Mouse (Mus musculus) adrenal gland, adult 8-10 months (tissue): ENCODE data around the gene Vwa5b1. TPM values are rescaled to one million over a fixed set of nuclear protein-coding genes. Genes with fewer than 3 reads are reported as not detected.

Experiments
- DNase-seq: peaks from one replicate; pipeline ENCODE4 v3.0.0; 2022
- total RNA-seq, 4 experiments: library from RNA; stranded (reverse); gene quantifications; 2 replicates each; pipeline ENCODE4 v1.2.4; 2022

Vwa5b1 gene
- total RNA-seq, 4 experiments from 2014 or later, result 0.06 TPM; not detected in 3

DNA sequence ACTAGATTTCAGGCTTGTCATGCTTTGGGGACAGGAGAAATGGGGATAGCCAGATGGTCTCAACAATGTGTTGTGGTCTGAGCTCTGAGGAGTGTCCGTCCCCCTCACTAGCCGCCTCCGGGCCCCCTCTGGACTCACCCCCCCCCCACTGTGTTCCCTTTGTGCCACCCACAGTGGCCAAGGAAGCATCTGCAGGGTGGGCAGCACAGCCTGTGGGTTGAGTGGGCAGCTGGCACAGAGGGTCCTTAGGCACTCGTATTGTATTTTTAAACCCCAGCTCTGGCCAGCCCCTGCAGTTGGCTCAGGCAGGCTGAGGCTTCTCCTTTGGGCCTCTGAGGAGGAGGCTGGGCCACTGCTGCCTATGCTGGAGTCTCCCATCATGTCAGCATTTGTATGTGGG is 110.0 kb downstream of the Vwa5b1 start:
- DNase-seq, result no peak

DNA sequence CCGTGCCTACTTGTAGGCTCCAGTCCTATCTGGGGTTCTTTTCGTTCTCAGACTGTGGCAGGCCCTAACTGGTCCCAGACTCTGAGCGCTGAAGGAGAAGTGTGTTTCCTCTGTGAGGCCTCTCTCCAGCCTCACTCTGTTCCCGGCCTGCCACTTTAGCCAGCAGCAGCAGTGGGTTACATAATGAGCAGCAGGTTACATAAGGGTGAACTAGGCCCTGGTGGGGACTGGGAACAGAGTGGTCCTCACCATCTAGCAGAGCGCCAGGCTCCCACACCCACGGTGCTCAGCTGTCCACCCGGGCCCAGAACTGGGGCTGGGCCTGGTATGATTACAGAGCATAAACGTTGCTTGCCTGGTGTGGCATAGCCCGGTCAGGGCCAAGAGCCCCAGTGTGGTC is 110.9 kb downstream of the Vwa5b1 start:
- DNase-seq, result no peak

DNA sequence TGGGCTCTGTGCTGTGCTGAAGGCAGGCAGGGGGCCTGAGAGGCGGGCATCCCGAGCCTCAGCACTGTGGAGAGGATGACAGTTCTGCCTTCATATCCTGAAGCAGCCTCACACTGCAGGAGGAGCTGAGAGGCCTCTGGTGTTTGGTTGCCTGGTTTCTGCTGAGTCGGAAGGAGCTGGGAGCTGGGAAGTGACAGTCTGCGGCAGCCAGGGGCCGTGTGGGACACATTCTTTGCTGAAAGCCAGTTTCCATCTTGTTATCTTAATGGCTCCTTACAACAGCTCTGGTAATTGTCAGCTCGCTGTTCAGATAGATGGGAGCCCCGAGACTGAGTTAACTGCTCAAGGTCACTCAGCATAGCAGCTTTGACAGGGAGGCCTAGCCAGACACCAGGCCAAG is 111.9 kb downstream of the Vwa5b1 start:
- no peak for DNase-seq

DNA sequence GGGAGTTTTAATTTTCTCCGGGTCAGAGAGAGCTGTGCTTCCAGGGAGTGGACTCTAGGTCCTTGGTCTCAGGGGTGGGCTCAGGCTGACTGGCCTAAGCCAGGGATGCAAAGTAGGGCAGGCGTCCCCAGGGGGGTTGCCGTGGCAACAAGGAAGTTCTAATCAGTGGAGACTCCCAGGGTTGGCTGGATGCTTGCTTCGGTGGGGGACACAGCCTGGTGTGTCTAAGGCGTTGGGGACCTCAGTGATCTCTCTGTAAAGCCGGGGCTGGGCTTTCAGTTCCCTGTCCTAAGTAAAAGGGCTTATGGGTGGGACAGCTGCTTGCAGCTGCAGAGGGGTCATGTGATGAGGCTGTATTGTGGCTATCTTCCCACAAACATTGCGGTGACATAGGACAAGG is 113.4 kb downstream of the Vwa5b1 start:
- DNase-seq, result no peak

DNA sequence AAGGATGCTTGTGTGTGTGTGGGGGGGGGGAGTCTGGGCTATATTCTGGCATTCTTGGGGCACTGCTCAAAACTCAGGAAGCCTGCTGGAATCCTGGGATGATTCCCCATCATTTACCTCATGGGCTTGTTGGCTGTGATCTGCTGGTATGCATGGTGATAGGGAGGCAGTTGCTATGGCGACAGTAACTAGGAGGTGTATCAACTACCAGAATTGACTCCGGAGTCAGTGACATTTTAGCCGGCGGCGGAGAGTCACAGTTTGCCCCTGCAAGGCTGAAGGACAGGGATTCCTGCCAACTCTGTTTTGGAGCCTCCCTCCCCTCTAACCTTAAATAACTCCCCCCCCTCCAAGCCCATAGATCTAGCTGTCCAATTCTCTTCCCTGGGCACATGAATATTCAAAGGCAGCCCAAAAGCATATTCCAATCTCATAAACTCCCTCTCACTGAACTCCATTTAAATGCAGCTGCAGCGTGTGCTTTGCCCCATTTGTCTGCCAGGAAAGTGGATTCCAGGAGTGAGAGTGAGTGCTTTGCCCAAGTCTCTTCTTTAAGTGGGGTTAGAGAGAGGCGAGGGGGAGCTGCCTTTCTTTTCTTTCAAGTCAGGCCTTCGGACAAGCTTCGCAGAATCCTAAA is 118.4 kb downstream of the Vwa5b1 start:
- no peak for DNase-seq

DNA sequence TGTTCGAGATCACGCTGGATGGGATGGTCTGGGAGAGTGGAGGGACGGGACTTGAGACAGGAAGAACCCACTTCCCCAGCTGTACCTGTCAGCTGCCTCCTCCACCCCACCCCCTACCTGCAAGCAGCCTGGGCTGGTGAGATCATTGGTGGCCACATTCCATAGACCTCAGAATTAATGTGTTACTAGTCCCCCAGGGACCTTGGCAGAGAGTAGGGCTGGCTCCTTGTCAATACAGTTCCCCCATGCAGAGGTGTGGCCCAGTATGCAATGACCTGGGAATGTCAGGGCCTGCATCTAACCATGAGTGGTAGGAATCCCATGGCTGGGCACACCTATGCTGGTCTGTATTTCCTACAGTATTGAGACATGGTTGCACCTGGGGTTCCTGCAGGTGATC is 119.2 kb downstream of the Vwa5b1 start:
- DNase-seq, result no peak

Other genes with a start within 250 kb of the Vwa5b1 start
- 1 to 10 TPM; 2.9 to 6.1 (median 3.9) TPM for gene Fam43b, start 239.4 kb downstream of the Vwa5b1 start, total RNA-seq
- gene Mul1, start 201.2 kb downstream of the Vwa5b1 start, total RNA-seq, result 10 to 100 TPM; 54.2 to 59.0 (median 56.8) TPM
- 10 to 100 TPM; 29.2 to 33.7 (median 31.2) TPM for gene Camk2n1, start 181.6 kb downstream of the Vwa5b1 start, total RNA-seq
- under 1 TPM in 3 of 4 experiments, not detected in 1; 0.52 to 0.81 (median 0.68) TPM for gene Pla2g2c, start 88.9 kb upstream of the Vwa5b1 start, total RNA-seq
- gene Ubxn10, start 101.3 kb upstream of the Vwa5b1 start, total RNA-seq, result 1 to 10 TPM; 1.0 to 3.9 (median 2.3) TPM
- 10 to 100 TPM; 27.9 to 46.9 (median 39.1) TPM for gene Pla2g2f, start 121.7 kb upstream of the Vwa5b1 start, total RNA-seq
- gene Pla2g2d, start 139.9 kb upstream of the Vwa5b1 start, total RNA-seq, result 1 to 10 TPM; 1.8 to 4.1 (median 2.8) TPM
- 10 to 100 TPM; 13.3 to 43.8 (median 24.8) TPM for gene Pla2g5, start 227.6 kb upstream of the Vwa5b1 start, total RNA-seq
- gene Gm13030, start 238.1 kb upstream of the Vwa5b1 start, total RNA-seq, result not detected
- gene Pla2g2e, start 242.1 kb upstream of the Vwa5b1 start, total RNA-seq, result 1 to 10 TPM in 2 of 4 experiments, under 1 TPM in 2; 0.46 to 2.9 (median 0.86) TPM